Mouse (Mus musculus) spleen, postnatal 4 days (tissue): ENCODE data around the gene Gm2163.
"Not testable (repeated sequence)": the region's sequence is repeated elsewhere in the genome, so short reads cannot be mapped to it uniquely, and the experiment has no call there.

Experiments
- DNase-seq, 2 experiments: peaks; one replicate each; pipeline ENCODE4 v3.0.0; 2022; ENCODE audit warnings: low spot score in 2 of 2

The Gm2163 gene

DNA sequence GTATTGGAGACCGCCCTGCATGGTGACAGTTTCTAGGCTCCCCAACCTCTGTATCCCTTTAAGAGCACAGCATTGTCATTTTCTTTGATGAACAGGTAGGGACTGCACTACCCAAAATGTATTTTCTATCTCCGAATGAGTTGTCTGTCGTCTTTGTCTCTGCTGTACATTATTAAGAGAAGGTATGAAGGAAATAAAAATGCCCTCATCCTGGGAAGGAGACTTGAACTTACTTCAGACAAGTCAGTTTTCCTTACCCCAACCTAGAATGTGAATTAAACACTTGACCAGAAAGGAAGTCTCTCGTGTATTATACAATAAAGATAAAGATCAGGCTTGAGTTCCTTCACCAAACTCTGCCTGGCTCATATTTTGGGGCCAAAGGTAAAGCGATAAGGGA lies at the start of gene Gm2163:
Gm2163 (plus strand) TSS at position 301 of the 400 bp plus-strand sequence.
- DNase-seq: not testable (repeated sequence)

DNA sequence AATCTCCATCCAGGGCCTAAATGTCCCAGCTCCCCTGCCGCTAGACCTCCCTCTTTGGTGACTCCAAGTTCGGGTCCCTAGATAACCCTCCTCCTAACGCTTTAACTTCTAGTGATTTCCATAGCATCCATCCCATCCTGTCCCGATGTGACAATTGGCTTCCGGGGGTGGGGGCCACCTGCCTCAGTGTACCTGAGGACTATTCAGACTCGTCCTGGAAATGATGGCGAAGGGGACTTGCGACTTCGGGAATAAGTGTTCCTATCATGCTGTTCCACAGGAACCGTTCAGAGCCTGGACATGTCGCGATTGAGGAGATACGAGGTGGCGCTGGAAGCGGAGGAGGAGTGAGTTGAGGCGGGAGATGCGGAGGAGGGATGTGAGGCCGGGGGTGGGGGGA lies 27.5 kb upstream of the Gm2163 start, which contains the start of gene Gm21586:
Gm21586 (plus strand) TSS at position 301 of the 400 bp plus-strand sequence.
- DNase-seq: not testable (repeated sequence)

GRCm38 (mm10) chr4:42528075-42528474 lies 61.5 kb downstream of the Gm2163 start, which contains the start of gene Fam205a2:
Gene Fam205a2, minus strand, starts transcription at chr4:42528175.
- not testable (repeated sequence) for DNase-seq

- DNase-seq: not testable (repeated sequence)
These were observed 145.3 kb downstream of the Gm2163 start, which contains the start of gene Gm10591 for GRCm38 (mm10) chr4:42611895-42612294. Gene Gm10591, plus strand, starts transcription at chr4:42612195.

- not testable (repeated sequence) for DNase-seq
These were observed 162.9 kb downstream of the Gm2163 start, which contains the start of gene Gm2564 for GRCm38 (mm10) chr4:42629419-42629818. Gene Gm2564, plus strand, starts transcription at chr4:42629719.
